Mouse (Mus musculus): ENCODE results near the gene Oscp1. TPM values are rescaled to one million over a fixed set of nuclear protein-coding genes. Genes with fewer than 3 reads are reported as not detected.

The Oscp1 gene
- polyA plus RNA-seq, 1 experiment from 2014 or later, result 19.1 TPM

DNA sequence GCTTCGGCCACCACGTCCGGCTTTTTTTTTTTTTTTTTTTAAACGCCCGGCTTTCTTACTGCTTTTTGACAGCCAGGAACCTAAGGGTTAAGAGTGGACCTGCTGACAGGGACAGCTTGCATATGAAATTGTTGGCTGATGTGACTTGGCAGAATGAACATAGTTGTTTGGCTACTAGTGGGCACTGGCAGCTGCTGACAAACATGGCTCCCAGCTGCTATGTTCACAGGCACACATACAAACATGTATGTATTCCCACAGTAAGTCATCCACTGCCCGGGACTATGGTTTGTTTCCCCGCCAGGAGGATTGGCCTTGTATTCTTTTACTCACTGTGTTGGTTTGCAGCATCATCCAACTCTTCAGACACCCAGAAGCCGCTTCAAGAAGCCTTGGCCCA, 58.8 kb downstream of the Oscp1 start:
- 89% methylated on average over 8 of the region's 8 CpGs for WGBS

DNA sequence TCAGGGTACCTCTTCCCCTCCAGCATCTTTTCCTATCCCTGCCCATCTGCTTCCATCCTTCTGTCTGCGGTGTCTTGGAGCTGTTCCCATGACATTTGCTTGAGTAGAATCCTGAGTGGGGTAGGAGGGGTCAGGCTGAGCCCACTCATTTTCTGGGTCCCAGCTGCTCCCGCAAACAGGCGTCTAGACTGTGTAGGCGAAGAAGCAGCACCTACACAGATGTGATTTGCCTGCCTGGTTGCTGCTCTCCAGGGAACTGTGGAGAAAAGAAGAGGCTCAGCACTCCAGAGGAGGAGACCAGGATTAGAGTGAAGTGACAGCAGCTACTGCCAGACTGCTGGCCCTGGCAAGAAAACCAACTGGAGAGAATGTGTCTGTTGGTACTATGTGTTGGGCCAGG, 60.3 kb downstream of the Oscp1 start:
- Histone ChIP-seq H3K27ac (no peak overlapping the region), H3K9me3 (replicated peaks) (peaks cover 3% of the 10 kb centered on the region; the same call in 1 of the 2 replicates), H3K36me3 (peaks cover 30% of the 10 kb centered on the region), H3K4me2 (no peak overlapping the region), H3K9ac (no peak overlapping the region), H3K4me1 (peaks cover 20% of the 10 kb centered on the region), H3K27me3 (no peaks in the 10 kb centered on the region), H3K4me3 (replicated peaks) (no peak overlapping the region)
- WGBS, result 85% methylated on average over 4 of the region's 4 CpGs
- no peak for ATAC-seq (replicated peaks; ENCODE audit: low FRiP score)

More for the DNA sequence above, 58.8 kb downstream of the Oscp1 start:
- no peak for ATAC-seq (replicated peaks; ENCODE audit: low FRiP score)
- Histone ChIP-seq H3K27ac (no peak overlapping the region), H3K4me3 (replicated peaks) (no peak overlapping the region), H3K4me2 (no peak overlapping the region), H3K4me1 (peaks cover 27% of the 10 kb centered on the region), H3K9me3 (replicated peaks) (peaks cover 3% of the 10 kb centered on the region; the same call in 1 of the 2 replicates), H3K27me3 (no peaks in the 10 kb centered on the region), H3K36me3 (peaks cover 28% of the 10 kb centered on the region), H3K9ac (no peak overlapping the region)

DNA sequence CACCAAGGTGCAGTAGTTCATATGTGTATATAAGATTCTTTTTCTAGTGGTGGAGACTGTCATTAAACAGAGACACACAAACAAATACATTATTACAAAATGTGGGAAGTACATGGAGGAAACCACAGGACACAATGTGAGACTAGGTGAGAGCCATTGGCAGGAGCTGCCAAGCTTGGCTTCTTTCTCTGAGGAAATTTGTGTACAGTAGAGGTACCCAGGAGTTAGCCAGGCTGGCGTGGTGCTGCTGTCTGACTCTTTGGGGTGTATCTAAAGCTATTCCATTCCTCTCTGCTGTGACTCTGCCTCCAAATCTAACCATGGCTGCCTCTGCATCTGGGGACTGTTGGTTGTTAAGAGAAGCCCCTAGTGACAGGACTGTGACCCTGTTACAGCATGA, 60.7 kb downstream of the Oscp1 start:
- no peak overlapping the region for H3K9ac ChIP-seq
- peaks cover 33% of the 10 kb centered on the region for H3K36me3 ChIP-seq
- no peak overlapping the region for H3K4me3 ChIP-seq (replicated peaks)
- H3K27ac ChIP-seq, result no peak overlapping the region
- WGBS, result 89% methylated on average over 1 of the region's 1 CpGs
- H3K9me3 ChIP-seq (replicated peaks), result peaks cover 3% of the 10 kb centered on the region; the same call in 1 of the 2 replicates
- ATAC-seq (replicated peaks; ENCODE audit: low FRiP score), result no peak
- H3K27me3 ChIP-seq, result no peaks in the 10 kb centered on the region
- H3K4me2 ChIP-seq, result no peak overlapping the region
- H3K4me1 ChIP-seq, result peaks cover 16% of the 10 kb centered on the region

DNA sequence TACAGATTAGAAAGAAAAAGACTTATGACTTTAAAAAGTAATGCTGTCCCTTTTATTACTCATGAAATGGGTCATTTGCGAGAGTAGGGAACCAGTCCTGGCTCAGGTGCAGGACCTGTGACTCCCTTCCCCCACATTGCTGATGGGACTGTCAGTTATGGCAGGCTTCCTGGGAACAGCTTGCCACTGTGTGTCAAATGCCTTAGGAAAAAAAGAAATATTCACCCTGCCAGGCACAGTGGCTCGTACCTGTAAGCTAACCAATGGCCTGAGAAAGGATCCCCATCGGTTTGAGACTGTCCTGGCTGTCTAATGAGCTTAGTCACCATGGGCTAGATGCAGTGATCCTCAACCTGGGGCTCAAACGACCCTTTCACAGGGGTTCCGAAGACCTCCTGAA, 61.7 kb downstream of the Oscp1 start:
- Histone ChIP-seq H3K4me1 (peaks cover 11% of the 10 kb centered on the region), H3K4me2 (no peak overlapping the region), H3K27ac (no peak overlapping the region), H3K4me3 (replicated peaks) (no peak overlapping the region), H3K36me3 (peaks cover 43% of the 10 kb centered on the region), H3K9ac (no peak overlapping the region), H3K27me3 (no peaks in the 10 kb centered on the region), H3K9me3 (replicated peaks) (peaks cover 3% of the 10 kb centered on the region; the same call in 1 of the 2 replicates)
- 75% methylated on average over 5 of the region's 5 CpGs for WGBS
- ATAC-seq (replicated peaks; ENCODE audit: low FRiP score), result no peak

DNA sequence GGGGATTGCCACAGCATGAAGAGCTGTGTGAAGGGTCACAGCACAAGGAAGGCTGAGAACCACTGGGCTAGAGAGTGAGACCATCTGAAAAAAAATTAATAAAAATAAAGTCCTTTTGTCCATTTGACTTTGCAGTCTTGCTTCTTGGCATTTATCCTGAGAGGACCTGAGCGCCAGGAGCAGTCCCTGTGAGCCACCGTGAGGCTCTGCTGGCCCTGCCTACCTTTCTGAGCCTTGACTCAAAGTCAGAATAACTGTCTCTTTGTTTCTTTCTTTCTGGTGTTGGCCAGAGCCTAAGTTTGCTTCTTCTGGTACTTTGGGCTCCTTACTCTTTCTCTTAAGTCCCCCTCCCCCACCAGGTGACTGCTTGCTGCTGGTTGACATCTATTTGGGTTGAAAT, 62.1 kb downstream of the Oscp1 start:
- Histone ChIP-seq H3K4me2 (no peak overlapping the region), H3K36me3 (peaks cover 48% of the 10 kb centered on the region), H3K9ac (no peak overlapping the region), H3K9me3 (replicated peaks) (peaks cover 3% of the 10 kb centered on the region; the same call in 1 of the 2 replicates), H3K4me3 (replicated peaks) (no peak overlapping the region), H3K4me1 (peaks cover 6% of the 10 kb centered on the region), H3K27ac (no peak overlapping the region), H3K27me3 (no peaks in the 10 kb centered on the region)
- no peak for ATAC-seq (replicated peaks; ENCODE audit: low FRiP score)
- 89% methylated on average over 2 of the region's 2 CpGs for WGBS

DNA sequence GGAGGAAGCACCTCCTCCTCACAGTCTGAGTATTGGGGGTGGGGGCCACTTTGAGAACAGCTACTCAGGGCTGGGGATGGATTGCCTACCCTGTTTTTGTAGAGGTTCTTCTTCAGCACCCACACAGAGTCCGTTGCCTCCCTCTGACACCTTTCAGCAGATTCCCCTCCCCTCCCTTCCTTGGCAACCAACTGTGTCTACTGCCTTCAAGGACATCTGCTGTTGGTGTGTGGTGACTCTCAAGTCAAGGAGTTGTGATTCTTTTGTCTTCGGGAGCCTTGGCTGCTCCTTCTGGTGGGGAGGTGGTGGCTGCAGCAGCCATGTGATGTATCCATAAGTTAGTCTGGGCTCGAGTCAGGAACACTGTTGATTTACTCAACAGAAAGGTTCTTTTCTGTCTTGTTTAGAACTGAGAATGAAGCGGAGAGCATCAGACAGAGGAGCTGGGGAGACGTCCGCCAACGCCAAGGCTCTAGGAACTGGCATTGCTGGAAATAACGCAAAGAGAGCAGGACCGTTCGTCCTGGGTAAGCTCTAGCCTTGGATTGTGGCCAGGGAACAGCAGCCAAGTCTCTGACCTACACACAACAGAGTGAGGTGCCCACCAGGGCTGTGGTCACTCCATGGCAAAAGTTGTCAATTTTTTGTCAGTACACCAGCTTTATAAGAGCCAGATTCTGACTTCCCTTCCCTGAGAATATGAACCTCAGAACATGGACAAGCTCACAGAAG, 65.1 kb downstream of the Oscp1 start:
- H3K27me3 ChIP-seq, result no peaks in the 10 kb centered on the region
- H3K27ac ChIP-seq, result no peak overlapping the region

DNA sequence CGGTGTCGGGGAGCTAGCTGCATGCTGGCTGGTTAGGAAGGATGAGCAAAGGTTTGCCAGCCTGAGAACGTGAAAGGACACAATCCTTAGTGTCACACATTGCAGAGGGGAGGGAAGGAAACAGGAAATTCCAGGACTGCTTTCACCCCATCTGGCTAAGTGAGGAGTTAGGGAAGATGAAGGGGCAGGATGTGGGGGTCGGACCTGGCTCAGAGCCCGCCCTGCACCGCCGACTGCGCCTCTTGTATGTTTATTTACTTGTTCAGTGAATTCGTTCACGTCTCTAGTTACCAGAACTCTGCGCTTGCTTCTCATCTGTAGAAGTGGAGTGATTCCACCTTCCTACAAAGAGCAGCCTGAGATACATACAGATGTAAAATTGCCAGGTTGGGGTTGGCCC, 72.1 kb downstream of the Oscp1 start:
- peaks cover 48% of the 10 kb centered on the region for H3K4me1 ChIP-seq
- peak; percentile 60 for ATAC-seq (replicated peaks; ENCODE audit: low FRiP score)
- H3K4me3 ChIP-seq (replicated peaks), result no peak overlapping the region
- no peaks in the 10 kb centered on the region for H3K9me3 ChIP-seq (replicated peaks)
- WGBS, result 22% methylated on average over 11 of the region's 11 CpGs
- H3K9ac ChIP-seq, result no peak overlapping the region
- H3K27ac ChIP-seq, result peak overlapping the region; percentile 92
- no peaks in the 10 kb centered on the region for H3K27me3 ChIP-seq
- peak overlapping the region; percentile 20 for H3K4me2 ChIP-seq
- H3K36me3 ChIP-seq, result peaks cover 58% of the 10 kb centered on the region

More for the DNA sequence above, 65.1 kb downstream of the Oscp1 start:
- Histone ChIP-seq H3K36me3 (peaks cover 65% of the 10 kb centered on the region), H3K4me3 (replicated peaks) (no peak overlapping the region), H3K9ac (no peak overlapping the region), H3K4me2 (no peak overlapping the region), H3K9me3 (replicated peaks) (peaks cover 3% of the 10 kb centered on the region; the same call in 1 of the 2 replicates), H3K4me1 (no peaks in the 10 kb centered on the region)
- no peak for ATAC-seq (replicated peaks; ENCODE audit: low FRiP score)
- 83% methylated on average over 10 of the region's 10 CpGs for WGBS

DNA sequence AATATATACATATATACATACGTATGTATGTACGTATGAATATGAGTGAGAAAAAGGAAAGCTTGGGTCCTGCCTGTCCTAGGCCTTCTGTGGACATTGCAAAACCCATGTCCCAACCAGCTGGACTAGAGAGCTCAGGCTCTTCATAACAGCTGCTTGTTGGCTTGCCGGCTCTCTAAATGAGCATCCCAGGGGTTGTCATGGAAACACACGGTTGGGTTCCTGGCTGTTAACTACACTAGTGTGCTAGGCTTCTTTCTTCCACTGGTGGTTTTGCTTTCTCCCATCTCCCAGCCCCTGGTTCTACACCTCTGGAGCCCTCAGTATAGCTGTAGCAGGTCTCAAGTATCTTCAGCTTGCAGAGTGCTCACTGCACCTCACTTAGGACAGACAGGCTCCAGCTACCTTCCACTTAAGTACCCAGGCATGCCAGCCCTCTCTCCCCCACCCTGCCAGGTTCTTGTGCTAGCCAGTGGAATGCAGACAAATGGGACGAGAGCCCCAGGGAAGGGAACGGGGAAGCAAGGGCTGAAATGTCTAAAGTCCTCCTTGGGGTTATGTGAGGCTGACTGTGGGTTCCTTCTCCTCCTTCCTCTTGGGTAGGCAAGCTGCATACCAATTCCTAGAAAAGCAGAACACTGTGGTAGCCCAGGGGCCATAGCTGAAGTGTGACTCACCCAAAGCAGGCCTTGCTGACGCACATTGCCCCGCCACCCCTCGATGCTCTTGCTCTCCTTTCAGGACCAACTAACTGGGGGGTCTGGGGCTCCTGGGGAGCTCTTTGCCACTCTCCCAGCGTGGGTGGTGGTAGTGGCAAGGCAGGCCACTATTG, 73.1 kb downstream of the Oscp1 start:
- Histone ChIP-seq H3K36me3 (peaks cover 58% of the 10 kb centered on the region), H3K4me1 (peaks cover 48% of the 10 kb centered on the region), H3K27ac (peak overlapping the region; percentile 92), H3K9me3 (replicated peaks) (no peaks in the 10 kb centered on the region), H3K27me3 (no peaks in the 10 kb centered on the region), H3K9ac (0 out of 2 replicates have a peak overlapping the region, but pooled peaks have one; percentile 0), H3K4me3 (replicated peaks) (no peak overlapping the region), H3K4me2 (no peak overlapping the region)
- ATAC-seq (replicated peaks; ENCODE audit: low FRiP score), result peak; percentile 13; the same call in 1 of the 2 replicates
- 60% methylated on average over 10 of the region's 10 CpGs for WGBS

DNA sequence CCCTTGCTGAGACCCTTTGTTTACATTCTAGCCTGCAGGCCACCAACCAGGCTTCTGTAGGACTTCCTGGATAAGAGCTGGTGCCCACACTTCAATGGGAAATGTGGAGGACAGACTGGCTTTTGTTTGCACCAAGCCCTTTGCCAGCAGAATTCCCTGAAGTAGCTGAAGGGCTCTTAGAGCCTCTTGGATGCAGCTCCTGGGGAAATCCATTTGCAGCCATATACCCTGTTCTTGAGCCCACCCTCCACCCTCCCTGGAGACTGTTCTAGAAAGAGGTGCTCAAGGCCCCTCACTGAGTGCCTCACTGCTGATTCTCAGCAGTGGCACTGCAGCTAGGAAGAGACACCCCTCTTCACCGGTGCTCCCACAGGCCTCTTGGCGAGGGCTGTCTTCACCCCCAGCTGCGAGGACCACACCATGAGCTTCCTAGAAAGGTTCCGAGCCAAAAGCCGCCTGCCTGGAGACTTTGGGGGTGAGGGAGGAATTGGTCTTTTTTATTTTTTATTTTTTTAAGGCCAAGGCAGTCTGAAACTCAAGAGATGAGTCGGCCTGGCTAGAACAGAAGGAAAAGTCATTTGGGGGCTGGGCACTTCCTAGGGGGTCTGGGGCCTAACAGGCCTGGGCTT, 74.4 kb downstream of the Oscp1 start:
- Histone ChIP-seq H3K9ac (no peak overlapping the region), H3K9me3 (replicated peaks) (no peaks in the 10 kb centered on the region), H3K36me3 (peaks cover 59% of the 10 kb centered on the region), H3K27ac (peak overlapping the region; percentile 92), H3K27me3 (no peaks in the 10 kb centered on the region), H3K4me3 (replicated peaks) (no peak overlapping the region), H3K4me2 (no peak overlapping the region), H3K4me1 (peaks cover 48% of the 10 kb centered on the region)
- ATAC-seq (replicated peaks; ENCODE audit: low FRiP score), result no peak
- 60% methylated on average over 6 of the region's 6 CpGs for WGBS

DNA sequence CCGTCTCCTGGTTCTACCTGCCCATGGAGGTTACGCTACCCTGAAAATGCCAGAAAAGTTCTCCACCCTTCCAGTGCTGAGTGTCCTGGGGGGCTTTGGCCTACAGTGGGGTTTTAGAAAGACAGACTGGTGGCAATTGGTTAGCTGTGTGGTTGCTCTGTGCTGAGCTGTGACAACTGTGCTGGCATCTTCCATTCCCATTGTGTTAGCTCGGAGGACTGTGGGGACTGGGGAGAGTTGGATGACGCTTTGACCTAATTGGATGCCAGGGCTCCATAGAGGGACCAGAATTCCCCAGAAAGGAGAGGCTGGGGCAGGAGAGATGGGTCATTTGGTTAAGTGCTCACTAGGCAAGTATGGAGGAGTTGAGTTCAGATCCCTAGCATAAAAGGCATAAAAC, 75.9 kb downstream of the Oscp1 start:
- H3K27me3 ChIP-seq, result no peaks in the 10 kb centered on the region
- peaks cover 60% of the 10 kb centered on the region for H3K36me3 ChIP-seq
- ATAC-seq (replicated peaks; ENCODE audit: low FRiP score), result no peak
- 94% methylated on average over 4 of the region's 4 CpGs for WGBS
- no peak overlapping the region for H3K27ac ChIP-seq
- H3K9ac ChIP-seq, result no peak overlapping the region
- peaks cover 47% of the 10 kb centered on the region for H3K4me1 ChIP-seq
- no peaks in the 10 kb centered on the region for H3K9me3 ChIP-seq (replicated peaks)
- no peak overlapping the region for H3K4me3 ChIP-seq (replicated peaks)
- no peak overlapping the region for H3K4me2 ChIP-seq

DNA sequence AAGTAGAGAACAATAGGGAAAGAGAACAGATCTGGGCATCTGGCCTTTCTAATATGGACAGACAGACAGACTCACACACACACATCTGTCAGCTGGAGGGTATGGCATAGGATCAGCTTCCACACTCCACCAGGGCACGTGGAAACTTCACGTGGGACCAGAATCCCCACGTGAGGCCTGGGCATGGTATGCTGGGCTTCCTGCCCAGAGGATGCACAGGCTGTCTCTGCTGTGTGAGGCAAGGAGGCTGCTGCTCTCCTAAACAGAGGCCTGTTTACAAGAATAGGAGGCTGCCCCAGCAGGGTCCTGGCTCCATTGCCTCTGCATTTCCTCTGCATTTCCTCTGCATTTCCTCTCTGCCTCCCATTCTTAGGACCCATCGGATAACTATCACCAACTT, 76.3 kb downstream of the Oscp1 start:
- WGBS, result 83% methylated on average over 4 of the region's 4 CpGs
- Histone ChIP-seq H3K4me1 (peaks cover 43% of the 10 kb centered on the region), H3K4me3 (replicated peaks) (no peak overlapping the region), H3K9ac (no peak overlapping the region), H3K4me2 (no peak overlapping the region), H3K27me3 (no peaks in the 10 kb centered on the region), H3K27ac (no peak overlapping the region), H3K9me3 (replicated peaks) (no peaks in the 10 kb centered on the region), H3K36me3 (peaks cover 60% of the 10 kb centered on the region)
- ATAC-seq (replicated peaks; ENCODE audit: low FRiP score), result no peak

DNA sequence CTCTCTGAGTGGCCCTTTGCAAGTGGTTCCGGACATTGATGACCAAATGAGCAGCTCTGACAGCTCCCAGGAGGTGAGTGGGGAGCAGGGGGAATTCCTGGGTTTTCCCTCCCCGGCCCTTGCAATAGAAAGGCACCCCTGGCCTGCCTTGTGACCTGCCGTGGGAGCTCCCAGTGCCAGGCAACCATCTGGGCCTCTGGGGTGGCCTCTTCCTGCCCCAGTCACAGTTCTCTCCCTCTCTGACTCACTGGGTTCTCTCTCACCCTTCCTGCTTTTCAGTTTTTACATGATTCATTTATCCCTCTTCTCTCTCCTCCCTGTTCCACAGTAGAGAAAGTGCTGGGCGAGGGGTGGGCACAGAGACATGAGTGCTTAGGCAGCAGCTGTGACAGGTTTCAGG, 79.4 kb downstream of the Oscp1 start:
- Histone ChIP-seq H3K9me3 (replicated peaks) (no peaks in the 10 kb centered on the region), H3K9ac (no peak overlapping the region), H3K4me3 (replicated peaks) (no peak overlapping the region), H3K36me3 (peaks cover 68% of the 10 kb centered on the region), H3K27me3 (no peaks in the 10 kb centered on the region), H3K4me2 (no peak overlapping the region), H3K4me1 (peaks cover 28% of the 10 kb centered on the region), H3K27ac (no peak overlapping the region)
- no peak for ATAC-seq (replicated peaks; ENCODE audit: low FRiP score)
- WGBS, result 84% methylated on average over 4 of the region's 4 CpGs
